Mouse (Mus musculus) forelimb bud, embryonic 11.5 days (tissue): ENCODE results near the gene Vmn2r10.
"Not testable (repeated sequence)": the region's sequence is repeated elsewhere in the genome, so short reads cannot be mapped to it uniquely, and the experiment has no call there.

Source experiments
- DNase-seq: peaks from one replicate; pipeline ENCODE4 v3.0.0-alpha.2; 2012; ENCODE audit warnings: low read depth, low spot score

Vmn2r10 gene

DNA sequence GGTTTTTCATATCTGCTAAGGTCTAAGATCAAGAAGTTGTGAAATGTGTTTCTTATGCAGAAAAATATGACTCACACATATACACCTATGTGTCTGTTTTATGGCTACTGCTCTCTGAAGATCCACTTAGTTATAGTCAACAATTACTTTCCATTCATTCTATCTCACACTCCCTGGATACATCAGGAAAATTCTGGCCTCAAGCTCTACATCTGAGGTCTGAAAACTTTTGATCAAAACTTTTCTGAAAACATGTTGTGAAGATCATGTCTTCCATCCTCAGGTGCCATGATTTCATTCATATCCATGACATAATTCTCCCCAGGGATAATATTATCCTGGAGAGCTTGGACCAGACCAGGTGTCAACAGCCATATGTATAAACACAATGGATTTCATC is at the start of gene Vmn2r10:
Gene Vmn2r10, minus strand, starts transcription at position 101 of the 400 bp plus-strand sequence.
- not testable (repeated sequence) for DNase-seq

GRCm38 (mm10) chr5:109055286-109055685 is 49.0 kb upstream of the Vmn2r10 start:
- no peak for DNase-seq

DNA sequence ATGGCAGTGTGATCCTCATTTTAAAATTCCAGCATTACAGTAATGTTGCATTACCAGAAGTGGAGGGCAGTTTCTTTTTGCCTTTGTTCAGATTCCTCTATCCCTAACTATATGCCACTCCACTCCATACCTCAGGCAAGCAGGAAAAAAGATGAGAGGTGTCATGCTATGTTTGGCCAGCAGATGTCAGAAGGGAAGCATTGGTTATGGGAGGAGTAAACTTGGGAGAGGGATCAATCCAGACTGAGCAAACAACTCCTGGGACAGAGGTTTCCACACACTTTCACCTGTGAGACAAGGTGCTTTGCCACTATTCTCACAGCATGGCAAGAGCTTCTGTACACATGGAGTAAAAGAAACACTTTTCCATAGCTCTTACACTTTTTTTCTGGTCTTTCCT is 26.3 kb upstream of the Vmn2r10 start:
- DNase-seq, result no peak

- DNase-seq, result no peak
Measured at GRCm38 (mm10) chr5:108988924-108989323, 17.4 kb downstream of the Vmn2r10 start.
